Mouse (Mus musculus): ENCODE measurements around the gene Gm20379.

Gene Gm20379

GRCm38 (mm10) chr13:92337773-92338462 is 32.1 kb downstream of the Gm20379 start:
- DNase-seq: no peak

DNA sequence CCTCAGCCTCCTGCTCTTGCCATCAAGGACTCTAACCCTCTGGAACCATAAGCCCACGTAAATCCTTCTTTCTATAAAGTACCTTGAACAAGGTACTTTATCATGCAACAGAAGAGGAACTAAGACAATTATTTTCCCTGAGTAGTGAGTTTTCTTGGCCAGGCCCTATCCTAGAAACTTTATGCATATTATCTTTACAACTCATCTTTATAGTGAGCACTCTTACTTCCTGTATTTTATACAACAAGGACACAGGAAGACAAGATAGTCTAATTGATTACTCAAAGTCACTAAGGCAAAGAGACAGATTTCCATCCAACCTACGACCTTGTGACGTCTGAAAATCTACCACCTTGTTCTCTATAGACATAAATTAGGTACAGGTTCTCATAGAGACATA is 34.0 kb downstream of the Gm20379 start:
- no peak for DNase-seq

DNA sequence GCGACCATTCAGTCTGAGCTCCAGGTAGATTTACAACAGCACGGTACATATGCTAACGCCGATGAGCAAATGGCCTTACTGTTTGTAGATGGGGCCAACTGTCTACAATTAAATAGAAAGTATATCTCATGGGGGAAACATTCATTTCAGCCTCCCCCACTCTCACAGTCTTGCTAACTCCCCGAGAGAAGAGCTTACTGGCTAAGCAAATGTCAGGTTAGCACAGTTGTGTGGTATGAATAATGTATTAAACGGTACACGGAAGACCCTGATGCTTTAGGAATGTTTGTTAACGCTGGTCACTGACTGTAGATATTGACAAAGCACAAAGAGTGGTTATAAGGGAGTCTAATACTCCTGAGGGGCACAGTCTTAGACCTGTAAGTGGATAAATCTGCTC is 38.3 kb downstream of the Gm20379 start:
- no peak for DNase-seq

GRCm38 (mm10) chr13:92346338-92346737 is 40.6 kb downstream of the Gm20379 start:
- DNase-seq: no peak

GRCm38 (mm10) chr13:92351100-92351499 is 45.3 kb downstream of the Gm20379 start:
- DNase-seq: no peak

- no peak for DNase-seq
These were observed 48.2 kb downstream of the Gm20379 start for GRCm38 (mm10) chr13:92353956-92354355.

DNA sequence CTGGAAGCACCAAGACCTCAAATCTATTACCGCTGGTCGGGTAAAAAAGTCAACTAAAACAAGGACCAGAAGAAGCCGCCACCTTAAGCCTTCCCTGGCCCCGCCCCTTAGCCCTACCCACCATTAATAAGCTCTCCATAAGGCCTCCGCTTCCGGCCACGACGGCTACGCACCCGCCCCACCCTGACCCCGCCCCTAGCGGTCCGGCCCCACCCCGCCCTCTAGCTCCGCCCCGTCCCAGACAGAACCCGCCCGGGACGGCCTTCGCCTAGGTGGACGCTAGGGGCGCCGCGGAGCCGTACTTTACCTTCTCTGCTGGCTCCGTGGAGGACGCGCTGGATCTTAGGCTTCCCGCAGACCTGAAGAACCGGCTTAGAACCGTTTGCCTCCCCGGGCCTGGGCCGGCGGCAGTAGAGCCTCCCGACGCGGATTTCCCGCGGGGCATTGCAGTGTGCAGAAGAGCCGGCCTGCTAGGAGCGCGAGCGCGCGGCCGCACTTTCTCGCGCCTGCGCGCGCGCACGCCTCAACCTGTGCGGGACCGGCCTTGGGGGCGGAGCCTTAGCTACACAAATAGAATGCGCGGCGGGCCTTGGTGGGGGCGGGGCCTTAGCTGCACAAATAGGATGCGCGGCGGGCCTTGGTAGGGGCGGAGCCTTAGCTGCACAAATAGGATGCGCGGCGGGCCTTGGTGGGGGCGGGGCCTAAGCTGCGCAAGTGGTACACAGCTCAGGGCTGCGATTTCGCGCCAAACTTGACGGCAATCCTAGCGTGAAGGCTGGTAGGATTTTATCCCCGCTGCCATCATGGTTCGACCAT is 48.9 kb downstream of the Gm20379 start, which contains the start of the genes Dhfr and Msh3:
TSS of gene Dhfr (plus strand) at position 271 of the 816 bp plus-strand sequence.
TSS of gene Msh3 (minus strand) at position 548 of the 816 bp plus-strand sequence.
- DNase-seq: peak; percentile 97

DNA sequence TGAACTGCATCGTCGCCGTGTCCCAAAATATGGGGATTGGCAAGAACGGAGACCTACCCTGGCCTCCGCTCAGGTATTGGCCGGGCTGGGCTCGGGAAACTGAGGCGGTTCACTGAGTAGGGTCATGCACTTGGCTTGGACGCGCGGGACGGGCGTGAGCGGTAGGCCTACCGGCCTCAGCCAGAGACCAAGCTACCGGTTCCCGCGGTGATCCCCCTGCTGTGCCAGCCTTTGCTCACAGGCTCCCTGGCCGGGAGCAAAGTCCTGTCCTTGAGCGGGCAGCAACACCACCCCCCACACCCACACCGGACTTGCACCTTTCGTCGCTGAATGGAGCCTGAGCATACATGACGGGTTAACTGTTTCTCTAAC is 49.5 kb downstream of the Gm20379 start:
- DNase-seq: no peak

- DNase-seq: peak; percentile 10
These were observed 50.6 kb downstream of the Gm20379 start for GRCm38 (mm10) chr13:92356376-92356775.

Measured in cerebellum, adult 11 months (tissue).